Mouse (Mus musculus) neural tube, embryonic 10.5 days (tissue): ENCODE results near the gene Zfyve1.

ENCODE experiments used
- DNase-seq: peaks from one replicate; pipeline ENCODE4 v3.0.0-alpha.2; 2017; ENCODE audit warnings: low spot score; ENCODE audit errors: extremely low spot score

Zfyve1 gene

DNA sequence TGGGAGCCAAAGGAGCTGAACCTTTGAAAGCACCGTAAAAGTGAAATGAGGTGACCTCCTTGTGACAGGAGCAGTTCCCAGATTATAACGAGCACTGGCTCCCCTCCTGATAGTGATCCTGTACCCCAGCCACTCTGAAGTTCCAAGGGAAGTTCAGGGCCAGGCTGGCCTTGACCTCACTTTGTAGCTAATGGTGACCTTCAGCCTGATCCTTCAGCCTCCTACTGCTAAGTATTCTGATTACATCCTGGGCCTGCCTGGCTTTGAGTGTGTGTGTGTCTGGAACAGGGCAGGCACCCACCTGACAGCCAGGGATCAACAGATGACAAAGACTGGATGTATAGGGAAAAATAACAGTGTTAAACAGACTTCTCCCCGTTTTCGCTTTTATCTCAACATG, 73.1 kb downstream of the Zfyve1 start:
- no peak for DNase-seq

DNA sequence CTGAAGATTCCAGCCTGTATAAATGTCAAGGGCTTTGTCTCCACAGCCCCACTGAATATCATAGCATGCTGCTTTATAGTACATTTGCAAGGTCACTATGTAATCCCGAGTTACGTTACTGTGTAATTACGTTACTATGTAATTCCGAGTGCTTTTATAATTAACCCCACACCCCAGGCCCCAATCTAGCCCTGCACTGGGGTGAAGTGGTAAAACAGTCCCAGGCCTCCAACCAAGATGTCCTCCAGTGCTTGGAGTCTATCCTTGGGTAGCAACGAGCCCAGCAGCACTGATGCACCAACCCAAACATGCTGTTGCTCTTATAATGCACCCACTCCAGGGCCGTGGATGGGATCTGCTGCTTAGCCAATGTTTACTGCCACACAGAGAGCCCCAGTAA, 74.0 kb downstream of the Zfyve1 start:
- no peak for DNase-seq

DNA sequence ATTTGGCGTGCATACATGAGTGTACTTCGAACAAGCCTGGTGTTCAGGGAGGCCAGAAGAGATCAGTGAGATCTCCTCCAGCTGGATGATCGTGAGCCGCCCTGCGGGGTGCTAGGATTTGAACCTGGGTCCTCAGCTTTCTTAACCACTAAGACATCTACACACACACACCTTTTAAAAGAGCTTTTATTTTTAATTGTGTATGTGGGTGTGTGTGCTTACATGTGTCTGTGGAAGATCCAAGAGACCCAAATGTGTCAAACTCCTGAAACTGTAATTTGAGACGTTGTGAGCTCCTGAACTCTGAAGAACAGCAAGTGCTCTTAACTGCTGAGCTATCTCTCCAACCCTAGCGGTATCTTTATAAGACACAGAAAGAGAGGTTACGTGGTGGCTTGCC, 75.9 kb downstream of the Zfyve1 start:
- no peak for DNase-seq

DNA sequence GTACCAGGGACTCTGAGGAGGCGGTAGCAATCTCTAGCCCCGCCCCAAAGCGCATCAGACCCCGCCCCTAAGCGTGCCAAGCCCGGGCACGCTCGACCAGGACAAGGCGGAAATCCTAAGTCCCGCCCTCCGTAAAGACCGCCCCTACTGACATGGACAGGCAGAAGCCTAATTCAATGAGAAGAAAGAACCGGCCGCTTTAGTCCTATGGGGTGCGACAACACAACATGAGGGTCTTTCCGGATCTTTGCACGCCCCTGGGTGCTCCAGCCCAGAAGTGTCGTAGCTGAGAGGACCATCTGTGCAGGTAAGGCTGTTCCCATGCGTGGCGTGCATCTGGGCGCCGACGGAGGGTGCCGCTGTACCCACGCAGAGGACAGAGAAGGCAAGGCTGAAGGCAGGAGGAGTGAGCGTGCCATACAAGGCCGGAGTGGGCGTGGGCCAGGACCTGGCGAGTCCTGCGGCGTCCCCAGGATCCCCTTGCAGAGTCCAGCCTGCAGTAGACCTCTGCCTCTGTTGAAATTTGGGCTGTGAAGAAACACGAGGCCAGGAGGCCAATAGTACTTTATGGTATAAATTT, 76.6 kb downstream of the Zfyve1 start, which contains the start of gene Dcaf4:
TSS of gene Dcaf4 (plus strand) at position 156 of the 580 bp plus-strand sequence.
- DNase-seq = peak; percentile 96

DNA sequence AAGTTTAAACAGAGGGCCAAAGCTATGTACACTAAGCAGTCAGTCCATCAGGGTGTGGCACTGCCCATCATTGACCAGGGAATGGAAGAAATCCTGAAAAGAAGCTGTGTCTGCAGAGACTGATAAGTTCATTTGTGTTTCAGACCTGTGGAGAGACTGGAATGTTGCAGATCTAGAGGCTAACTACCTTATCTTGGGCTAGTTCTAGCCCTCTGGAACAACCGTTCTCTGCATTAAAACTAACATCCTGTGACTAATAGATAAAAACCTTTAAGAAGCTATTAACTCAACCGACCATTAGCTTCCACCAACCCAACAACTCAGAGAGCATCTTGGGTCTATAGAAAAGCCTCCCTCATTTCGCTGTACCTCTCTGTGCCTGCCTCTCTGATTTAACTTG, 79.4 kb downstream of the Zfyve1 start:
- DNase-seq = no peak

DNA sequence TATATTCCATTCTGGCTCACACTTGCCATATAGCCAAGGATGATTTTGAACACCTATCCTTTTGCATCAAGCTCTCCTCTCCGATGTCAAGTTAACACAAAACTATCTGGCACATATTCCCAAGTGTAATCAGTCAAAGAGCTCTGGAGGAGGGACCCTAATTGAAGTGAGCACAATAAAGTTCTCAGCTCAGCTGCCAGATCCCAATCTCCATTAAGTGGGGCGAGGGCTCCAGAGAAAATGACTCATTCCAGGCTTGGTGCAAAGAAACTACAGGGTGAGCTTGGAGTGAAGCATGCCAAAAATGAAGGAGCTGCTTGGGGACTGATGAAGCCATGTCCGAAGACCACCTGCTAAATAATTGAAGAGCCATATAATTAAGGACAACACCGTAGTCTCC, 82.8 kb downstream of the Zfyve1 start:
- DNase-seq = no peak

DNA sequence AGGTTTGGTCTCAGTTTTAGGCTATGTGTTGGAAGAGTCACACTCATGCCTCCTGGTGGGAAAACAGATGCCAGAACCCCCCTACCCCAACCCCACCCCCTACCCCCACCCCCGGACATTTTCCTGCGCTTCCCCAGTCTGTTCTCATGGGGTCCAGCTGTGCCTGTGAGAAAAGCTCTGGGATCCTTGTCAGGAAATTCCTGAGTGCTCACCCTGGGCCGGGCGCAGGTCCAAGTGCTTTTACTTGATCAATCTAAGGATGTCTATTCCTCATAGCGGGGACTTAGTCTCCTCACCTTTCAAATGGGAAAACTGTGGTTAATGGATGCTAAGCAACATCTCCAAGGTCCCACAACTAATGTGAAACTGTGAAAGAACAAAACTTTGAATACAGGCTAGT, 83.8 kb downstream of the Zfyve1 start:
- no peak for DNase-seq

DNA sequence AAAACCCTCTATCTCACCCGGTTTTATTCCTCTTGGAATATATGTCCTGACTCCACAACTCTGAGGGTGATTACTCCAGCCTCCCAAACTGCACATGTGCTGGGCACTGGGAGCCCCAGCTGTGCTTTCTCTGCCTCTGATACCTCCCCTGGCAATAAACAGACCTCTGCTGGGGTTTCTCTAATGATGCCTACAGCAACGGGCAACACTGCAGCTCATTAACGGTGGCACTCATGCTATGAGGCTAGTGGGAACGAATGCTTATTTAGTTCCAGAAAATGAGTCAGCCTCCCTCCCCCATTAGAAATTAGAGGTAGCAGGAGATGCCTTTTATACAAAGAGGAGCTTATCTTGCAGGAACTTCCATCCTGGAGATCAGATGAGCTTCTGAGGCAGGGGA, 84.2 kb downstream of the Zfyve1 start:
- no peak for DNase-seq

DNA sequence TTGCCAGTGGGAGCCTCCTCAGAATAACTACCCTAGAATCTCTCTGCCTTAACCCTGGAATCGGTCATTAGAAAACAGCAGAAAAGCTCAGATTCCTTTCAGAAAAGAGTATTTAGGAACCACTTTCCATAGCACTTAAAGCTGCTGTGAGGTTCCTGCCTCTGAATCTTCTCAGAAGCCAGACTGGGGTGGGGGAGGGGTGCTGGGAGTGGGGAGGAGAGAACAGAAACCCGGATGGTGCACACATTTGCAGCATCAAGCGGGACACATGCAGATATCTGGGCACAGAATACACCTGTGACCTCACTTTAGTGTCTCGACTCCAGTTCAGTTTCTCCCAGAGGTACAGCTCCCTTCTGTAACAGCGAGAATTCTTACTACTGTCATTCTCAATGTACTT, 86.4 kb downstream of the Zfyve1 start:
- no peak for DNase-seq

DNA sequence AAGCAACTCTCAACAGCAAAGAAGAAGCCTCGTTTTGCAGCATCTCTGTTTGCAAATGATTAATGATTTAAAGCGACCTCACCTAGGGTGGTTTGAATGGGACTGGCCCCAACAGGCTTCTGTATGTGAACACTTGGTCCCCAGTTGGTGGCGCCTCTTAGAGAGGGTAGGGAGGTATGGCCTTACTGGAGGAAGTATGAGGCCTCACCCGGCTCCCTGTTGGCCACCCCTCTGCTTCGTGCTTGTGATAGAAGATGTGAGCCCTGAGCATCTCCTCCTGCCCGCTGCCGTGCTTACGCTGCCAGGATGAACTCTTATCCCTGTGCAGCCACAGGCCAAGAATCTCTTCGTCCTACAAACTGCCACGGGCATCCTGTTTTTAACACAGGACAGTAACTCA, 90.5 kb downstream of the Zfyve1 start:
- DNase-seq = no peak

DNA sequence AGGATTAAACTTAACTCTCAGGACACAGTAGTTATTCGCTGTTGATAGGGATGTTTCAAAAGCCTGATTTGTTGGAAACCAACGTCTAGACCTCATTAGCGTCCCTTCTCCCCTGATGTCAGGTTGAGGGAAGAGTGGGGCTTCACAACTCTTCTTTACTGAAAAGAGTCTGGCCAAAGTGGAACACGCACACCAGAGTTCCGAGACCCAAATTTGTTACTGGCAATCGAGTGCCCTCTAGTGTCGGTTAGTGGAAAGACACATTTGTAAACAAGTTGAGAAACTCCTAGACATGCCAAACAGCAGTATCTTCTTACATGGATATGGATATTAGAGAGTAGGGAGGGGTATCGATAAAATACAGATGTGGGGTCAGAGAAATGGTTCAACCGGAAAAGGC, 94.8 kb downstream of the Zfyve1 start:
- peak; percentile 56 for DNase-seq

DNA sequence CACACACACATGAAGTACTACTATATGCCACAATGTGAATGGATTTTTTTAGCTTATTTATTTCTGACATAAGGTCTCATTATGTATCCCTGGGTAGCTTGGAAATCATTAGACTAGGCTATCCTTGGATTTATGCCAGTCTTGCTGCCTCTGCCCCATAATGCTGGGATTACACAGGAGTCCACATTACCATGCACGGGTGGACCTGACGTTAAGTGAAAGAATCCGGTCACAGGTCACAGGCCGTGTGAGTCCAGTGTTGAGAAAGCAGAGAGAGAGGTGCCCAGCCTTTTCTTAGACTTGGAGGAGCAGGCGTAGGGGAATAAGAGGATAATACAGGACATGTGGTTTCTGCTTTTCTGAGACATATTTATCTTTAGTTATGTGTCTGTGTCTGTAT, 97.8 kb downstream of the Zfyve1 start:
- DNase-seq = no peak

DNA sequence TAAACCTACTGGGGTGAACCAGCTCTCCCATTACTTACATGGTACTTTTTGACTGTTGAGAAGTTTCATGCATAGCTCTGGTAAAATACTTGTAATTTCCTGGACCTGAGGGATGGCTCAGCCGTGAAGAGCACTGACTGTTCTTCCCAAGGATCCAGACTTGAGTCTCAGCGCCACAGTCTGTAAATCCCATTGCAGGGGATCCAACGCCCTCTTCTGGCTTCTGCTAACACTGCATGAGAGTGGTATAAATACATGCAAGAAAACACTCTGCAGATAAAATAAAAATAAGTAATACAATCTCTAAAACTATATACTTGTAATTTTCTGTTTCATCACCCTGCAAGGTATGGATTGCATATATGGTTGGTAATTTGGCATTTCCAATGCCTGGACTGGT, 99.1 kb downstream of the Zfyve1 start:
- DNase-seq = no peak

DNA sequence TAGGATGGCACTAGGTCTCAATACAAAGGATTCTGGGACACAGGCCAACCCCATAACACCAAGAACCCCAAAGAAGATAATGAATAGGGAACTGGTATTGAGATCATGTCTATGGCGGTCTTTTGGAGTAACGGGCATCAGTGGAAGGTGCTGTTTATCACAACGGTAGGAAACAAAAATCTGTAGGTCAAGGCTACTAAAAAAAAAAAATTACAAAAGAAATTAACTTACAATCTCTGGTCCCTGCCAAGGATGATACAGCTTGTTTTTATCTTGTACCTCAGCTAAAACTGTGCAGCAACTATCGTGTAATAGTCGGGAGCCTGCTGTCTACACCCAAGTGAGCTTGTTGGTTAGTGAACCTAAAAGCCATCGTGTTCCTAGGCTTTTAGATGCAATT, 100.3 kb downstream of the Zfyve1 start:
- no peak for DNase-seq
